Mouse (Mus musculus): ENCODE results near the gene Sufu. TPM values are rescaled to one million over a fixed set of nuclear protein-coding genes. Genes with fewer than 3 reads are reported as not detected.

The Sufu gene
- total and polyA plus RNA-seq, 3 experiments = 11.4 to 42.5 TPM; not detected in 1

GRCm38 (mm10) chr19:46449261-46450005, 52.7 kb downstream of the Sufu start:
- DNase-seq (ENCODE audit: low read depth, low spot score) = no peak
- Histone ChIP-seq H3K79me2 (ENCODE audit: control insufficient read depth, insufficient read depth, low read length, poor library complexity) (peaks cover 2% of the 10 kb centered on the region; the same call in 1 of the 2 replicates), H3K4me3 (ENCODE audit: control insufficient read depth in 1 of 2, insufficient read depth in 1 of 2, low read depth in 2 of 2, low read length in 2 of 2) (no peak overlapping the region), H3K9me3 (replicated peaks; ENCODE audit: insufficient read depth, low read length) (no peaks in the 10 kb centered on the region), H3K36me3 (ENCODE audit: control insufficient read depth in 1 of 2, insufficient read depth in 2 of 2, low read length in 2 of 2) (no peaks in the 10 kb centered on the region), H3K27ac (ENCODE audit: control insufficient read depth, low read depth, low read length) (no peak overlapping the region), H3K27me3 (ENCODE audit: control insufficient read depth in 1 of 2, insufficient read depth in 2 of 2, low read length in 2 of 2) (no peaks in the 10 kb centered on the region), H3K9ac (ENCODE audit: control insufficient read depth, low read depth, low read length, poor library complexity, severe bottlenecking) (no peak overlapping the region), H3K4me1 (ENCODE audit: control insufficient read depth in 1 of 2, insufficient read depth in 2 of 2, low read length in 2 of 2) (peaks cover under 1 to 2% of the 10 kb centered on the region in 2 experiments; a peak in 2 of 4 replicates)
- TF ChIP-seq ZNF384 (IDR thresholded peaks at IDR 0.05; ENCODE audit: low read depth, low read length) (no peak), ETS1 (IDR thresholded peaks at IDR 0.05; ENCODE audit: low read depth, low read length) (no peak), USF2 (IDR thresholded peaks at IDR 0.05; ENCODE audit: borderline replicate concordance in 1 of 2, insufficient read depth in 1 of 2, low read depth in 1 of 2, low read length in 2 of 2) (no peak), HCFC1 (IDR thresholded peaks at IDR 0.05; ENCODE audit: low read depth, low read length) (no peak), EP300 (IDR thresholded peaks at IDR 0.05; ENCODE audit: low read depth in 1 of 2, low read length in 2 of 2) (no peak)

GRCm38 (mm10) chr19:46452052-46452827, 55.5 kb downstream of the Sufu start:
- Histone ChIP-seq H3K9me3 (replicated peaks; ENCODE audit: insufficient read depth, low read length) (no peaks in the 10 kb centered on the region), H3K4me3 (ENCODE audit: control insufficient read depth in 1 of 2, insufficient read depth in 1 of 2, low read depth in 2 of 2, low read length in 2 of 2) (no peak overlapping the region), H3K27ac (ENCODE audit: control insufficient read depth, low read depth, low read length) (no peak overlapping the region), H3K79me2 (ENCODE audit: control insufficient read depth, insufficient read depth, low read length, poor library complexity) (peaks cover 2% of the 10 kb centered on the region; the same call in 1 of the 2 replicates), H3K4me1 (ENCODE audit: control insufficient read depth in 1 of 2, insufficient read depth in 2 of 2, low read length in 2 of 2) (peaks cover 10 to 18% of the 10 kb centered on the region in 2 experiments), H3K9ac (ENCODE audit: control insufficient read depth, low read depth, low read length, poor library complexity, severe bottlenecking) (no peak overlapping the region), H3K36me3 (ENCODE audit: control insufficient read depth in 1 of 2, insufficient read depth in 2 of 2, low read length in 2 of 2) (peaks cover 0 to 15% of the 10 kb centered on the region in 2 experiments; a peak in 2 of 4 replicates), H3K27me3 (ENCODE audit: control insufficient read depth in 1 of 2, insufficient read depth in 2 of 2, low read length in 2 of 2) (no peaks in the 10 kb centered on the region)
- DNase-seq (ENCODE audit: low read depth, low spot score) = peak; percentile 74
- peak; percentile 63 for TF ChIP-seq ZC3H11A (IDR thresholded peaks at IDR 0.05; ENCODE audit: low read depth, low read length)
- peak; percentile 60 for TF ChIP-seq SMC3 (IDR thresholded peaks at IDR 0.05; ENCODE audit: low read depth, low read length)
- no peak for TF ChIP-seq UBTF (IDR thresholded peaks at IDR 0.05; ENCODE audit: borderline replicate concordance, insufficient read depth, low read depth, low read length)
- peak; percentile 85 to 97 (median 89) for TF ChIP-seq CTCF (IDR thresholded peaks at IDR 0.05 in 2 of 3, conservative IDR thresholded peaks at IDR 0.05 in 1 of 3; ENCODE audit: control insufficient read depth in 1 of 3, insufficient read depth in 1 of 3, low read depth in 2 of 3, low read length in 3 of 3, poor library complexity in 1 of 3, severe bottlenecking in 1 of 3)
- TF ChIP-seq RAD21 (IDR thresholded peaks at IDR 0.05; ENCODE audit: low read depth, low read length) = peak; percentile 76
- no peak for TF ChIP-seq MAX (IDR thresholded peaks at IDR 0.05; ENCODE audit: low read length)
- TF ChIP-seq SIN3A (IDR thresholded peaks at IDR 0.05; ENCODE audit: low read length) = peak; percentile 50; the same call in 1 of the 2 replicates
- 0 out of 2 replicates have a peak, but pooled peaks have one; percentile 22 for TF ChIP-seq MXI1 (IDR thresholded peaks at IDR 0.05; ENCODE audit: low read depth, low read length)
